Mouse (Mus musculus) ovary, adult 18-20 months (tissue): ENCODE results near the gene Gigyf1.

Source experiments
- DNase-seq: peaks from one replicate; pipeline ENCODE4 v3.0.0; 2022; ENCODE audit warnings: low spot score, mixed read lengths

Gene Gigyf1

GRCm38 (mm10) chr5:137518436-137518835 lies at the start of gene Gigyf1:
TSS of gene Gigyf1 (plus strand) at chr5:137518548.
- no peak for DNase-seq

- DNase-seq = no peak
Measured at GRCm38 (mm10) chr5:137472252-137472904, 46.0 kb upstream of the Gigyf1 start.

- no peak for DNase-seq
Measured at GRCm38 (mm10) chr5:137474351-137474750, 44.0 kb upstream of the Gigyf1 start.

GRCm38 (mm10) chr5:137476964-137477363 lies 41.4 kb upstream of the Gigyf1 start, which contains the start of gene Zan:
TSS of gene Zan (minus strand) at chr5:137477064.
- DNase-seq = no peak

GRCm38 (mm10) chr5:137481138-137481537 lies 37.2 kb upstream of the Gigyf1 start:
- DNase-seq = peak; percentile 26

- DNase-seq = peak; percentile 20
Measured at GRCm38 (mm10) chr5:137481897-137482296, 36.5 kb upstream of the Gigyf1 start.

- no peak for DNase-seq
Measured at GRCm38 (mm10) chr5:137485071-137485850, 33.1 kb upstream of the Gigyf1 start.

GRCm38 (mm10) chr5:137485851-137486155 lies 32.5 kb upstream of the Gigyf1 start:
- DNase-seq = no peak

GRCm38 (mm10) chr5:137487616-137488015 lies 30.7 kb upstream of the Gigyf1 start:
- DNase-seq = no peak

GRCm38 (mm10) chr5:137491559-137491958 lies 26.8 kb upstream of the Gigyf1 start:
- DNase-seq = no peak

GRCm38 (mm10) chr5:137493831-137494230 lies 24.5 kb upstream of the Gigyf1 start:
- DNase-seq = no peak

GRCm38 (mm10) chr5:137500186-137500585 lies 18.2 kb upstream of the Gigyf1 start:
- DNase-seq = no peak

GRCm38 (mm10) chr5:137501709-137502666 lies 16.4 kb upstream of the Gigyf1 start, which contains the start of gene Pop7:
TSS of gene Pop7 (minus strand) at chr5:137502518.
- DNase-seq = peak; percentile 100

- no peak for DNase-seq
Measured at GRCm38 (mm10) chr5:137502667-137503110, 15.7 kb upstream of the Gigyf1 start.

GRCm38 (mm10) chr5:137504041-137504440 lies 14.3 kb upstream of the Gigyf1 start:
- no peak for DNase-seq

- DNase-seq = peak; percentile 54
Measured at GRCm38 (mm10) chr5:137510014-137510501, 8.3 kb upstream of the Gigyf1 start.

- no peak for DNase-seq
Measured at GRCm38 (mm10) chr5:137510573-137511390, 7.6 kb upstream of the Gigyf1 start.

GRCm38 (mm10) chr5:137511706-137512105 lies 6.6 kb upstream of the Gigyf1 start:
- DNase-seq = no peak

GRCm38 (mm10) chr5:137512847-137513794 lies 5.2 kb upstream of the Gigyf1 start:
- DNase-seq = no peak
